In the genomic region with DNA sequence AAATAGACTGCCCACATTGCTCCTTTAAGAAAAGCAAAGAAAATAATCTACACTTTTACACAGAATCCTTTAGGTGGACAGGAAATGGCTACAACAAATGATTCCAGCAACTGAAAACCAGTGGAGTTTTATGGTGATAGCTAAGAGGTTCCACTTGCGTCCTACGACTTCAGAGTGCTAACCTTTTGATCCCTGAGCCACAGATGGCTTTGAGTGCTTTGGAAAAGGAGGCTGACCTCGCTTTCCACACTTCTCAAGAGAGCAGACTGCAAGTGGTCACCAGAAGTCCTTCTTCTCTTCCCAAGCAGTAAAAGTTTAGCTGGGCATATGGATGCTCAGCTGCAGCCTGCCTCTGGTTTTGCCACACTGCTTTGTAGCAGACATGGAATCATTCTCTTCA, we compare ENCODE assay signal across 23 mouse cellular contexts. TPM values are rescaled to one million over a fixed set of nuclear protein-coding genes. Genes with fewer than 3 reads are reported as not detected.
A peak's percentile ranks its signal among the peaks of the same experiment; 100 is the strongest.
DNase-seq lines count a peak whose midpoint lies in the region; ATAC-seq and TF ChIP-seq lines count a peak whose summit lies in the region.
"Had no signal": no experiment of that assay in that cellular context is flagged by ENCODE, and none has a peak within 500 bp of the region (broad histone marks: within the 10 kb centered on the region; RNA-seq: fewer than 3 reads in every experiment).

No protein-coding gene starts in this region.

- H3K4me3 ChIP-seq in limb, embryonic 11.5 days (ENCODE audit: low read depth, low read length), result no peak overlapping the region
- H3K4me3 ChIP-seq in stomach, postnatal 0 days (ENCODE audit: low read depth, low read length), result no peak overlapping the region
- H3K4me3 ChIP-seq in liver, postnatal 0 days (ENCODE audit: low read depth, low read length), result no peak overlapping the region
- H3K4me3 ChIP-seq: embryonic facial prominence, embryonic 15.5 days; erythroblast, embryonic 14.5 days; heart, adult 2 months; heart, embryonic 15.5 days; hindbrain, embryonic 13.5 days had no signal

- ATAC-seq in limb, embryonic 11.5 days (ENCODE audit: insufficient number of reproducible peaks, low FRiP score, low TSS enrichment, low read depth), result no peak
- no peak for ATAC-seq in stomach, postnatal 0 days (ENCODE audit: low FRiP score, low TSS enrichment)
- ATAC-seq in liver, postnatal 0 days, result no peak
- ATAC-seq: CD4-positive, CD25-positive, alpha-beta regulatory T cell, adult 4 months; forebrain, embryonic 16.5 days had no signal

- H3K27me3 ChIP-seq in limb, embryonic 11.5 days (ENCODE audit: control insufficient read depth, insufficient read depth, low read length), result no peaks in the 10 kb centered on the region
- no peaks in the 10 kb centered on the region for H3K27me3 ChIP-seq in stomach, postnatal 0 days (ENCODE audit: control insufficient read depth, insufficient read depth, low read length)
- no peaks in the 10 kb centered on the region for H3K27me3 ChIP-seq in liver, postnatal 0 days (ENCODE audit: insufficient read depth, low read length)
- H3K27me3 ChIP-seq: embryonic facial prominence, embryonic 15.5 days; heart, embryonic 15.5 days; hindbrain, embryonic 13.5 days had no signal

- peak; percentile 60 for DNase-seq in embryo, embryonic 10 days (ENCODE audit: low spot score)
- DNase-seq in embryo, embryonic 11 days, result no peak
- peak; percentile 51 for DNase-seq in embryo, embryonic 10.5 days (ENCODE audit: low spot score)
- DNase-seq in limb, embryonic 11.5 days (ENCODE audit: low spot score), result peak; percentile 36
- peak; percentile 5 for DNase-seq in stomach, postnatal 0 days (ENCODE audit: low spot score)
- no peak for DNase-seq in liver, postnatal 0 days
- DNase-seq in urinary bladder, postnatal 10 days (ENCODE audit: low spot score), result no peak
- DNase-seq: adrenal gland, adult 8-10 months; adrenal gland, postnatal 36 days; B cell, adult 2 months; cerebellum, adult 2 months; cerebellum, postnatal 10 days; gastrocnemius, postnatal 10 days; heart, adult 2 months; heart, postnatal 14 days had no signal

- H3K4me1 ChIP-seq in limb, embryonic 11.5 days (ENCODE audit: control insufficient read depth, insufficient read depth, low read length), result peaks cover under 1% of the 10 kb centered on the region; the same call in 1 of the 2 replicates
- H3K4me1 ChIP-seq in stomach, postnatal 0 days (replicated peaks; ENCODE audit: control insufficient read depth, insufficient read depth), result no peaks in the 10 kb centered on the region
- H3K4me1 ChIP-seq in liver, postnatal 0 days (ENCODE audit: insufficient read depth), result no peaks in the 10 kb centered on the region
- H3K4me1 ChIP-seq: embryonic facial prominence, embryonic 15.5 days; heart, embryonic 15.5 days; hindbrain, embryonic 13.5 days had no signal

- no peak for TF ChIP-seq EP300 in stomach, postnatal 0 days (optimal IDR thresholded peaks at IDR 0.05)
- no peak for TF ChIP-seq EP300 in liver, postnatal 0 days (IDR thresholded peaks at IDR 0.05; ENCODE audit: low read depth)

- no peak overlapping the region for H3K4me2 ChIP-seq in limb, embryonic 11.5 days (ENCODE audit: low read depth, severe bottlenecking)
- H3K4me2 ChIP-seq in stomach, postnatal 0 days (replicated peaks; ENCODE audit: low read depth), result no peak overlapping the region
- no peak overlapping the region for H3K4me2 ChIP-seq in liver, postnatal 0 days (ENCODE audit: low read depth, low read length)
- H3K4me2 ChIP-seq: embryonic facial prominence, embryonic 15.5 days; heart, embryonic 11.5 days; heart, embryonic 15.5 days; hindbrain, embryonic 13.5 days had no signal

- no peaks in the 10 kb centered on the region for H3K36me3 ChIP-seq in limb, embryonic 11.5 days (ENCODE audit: control insufficient read depth, insufficient read depth, low read length)
- H3K36me3 ChIP-seq in stomach, postnatal 0 days (ENCODE audit: control insufficient read depth, insufficient read depth, low read length), result no peaks in the 10 kb centered on the region
- no peaks in the 10 kb centered on the region for H3K36me3 ChIP-seq in liver, postnatal 0 days (replicated peaks; ENCODE audit: insufficient read depth, low read length)
- H3K36me3 ChIP-seq: embryonic facial prominence, embryonic 15.5 days; G1E; heart, embryonic 15.5 days; hindbrain, embryonic 13.5 days had no signal

- no peak for TF ChIP-seq CTCF in stomach, postnatal 0 days (IDR thresholded peaks at IDR 0.05; ENCODE audit: low read depth)
- no peak for TF ChIP-seq CTCF in liver, postnatal 0 days (IDR thresholded peaks at IDR 0.05; ENCODE audit: low read depth)

- 0 out of 2 replicates have a peak overlapping the region, but pooled peaks have one; percentile 13 for H3K9ac ChIP-seq in limb, embryonic 11.5 days (ENCODE audit: low read length)
- no peak overlapping the region for H3K9ac ChIP-seq in stomach, postnatal 0 days (ENCODE audit: low read length)
- no peak overlapping the region for H3K9ac ChIP-seq in liver, postnatal 0 days (replicated peaks)
- H3K9ac ChIP-seq: embryonic facial prominence, embryonic 15.5 days; heart, embryonic 15.5 days; hindbrain, embryonic 13.5 days had no signal

- WGBS in limb, embryonic 11.5 days, result 7% methylated on average over 3 of the region's 3 CpGs
- WGBS in stomach, postnatal 0 days, result 47% methylated on average over 3 of the region's 3 CpGs
- WGBS in liver, postnatal 0 days (ENCODE audit: insufficient replicate concordance), result 58% methylated on average over 3 of the region's 3 CpGs

- H3K9me3 ChIP-seq in limb, embryonic 11.5 days (ENCODE audit: control insufficient read depth, low read length), result no peaks in the 10 kb centered on the region
- no peaks in the 10 kb centered on the region for H3K9me3 ChIP-seq in stomach, postnatal 0 days (ENCODE audit: control insufficient read depth, low read length)
- no peaks in the 10 kb centered on the region for H3K9me3 ChIP-seq in liver, postnatal 0 days (ENCODE audit: low read length)
- H3K9me3 ChIP-seq: embryonic facial prominence, embryonic 15.5 days; heart, embryonic 15.5 days; hindbrain, embryonic 13.5 days had no signal

- H3K27ac ChIP-seq in limb, embryonic 11.5 days (replicated peaks; ENCODE audit: low read depth, low read length), result peak overlapping the region; percentile 68; the same call in 1 of the 2 replicates
- no peak overlapping the region for H3K27ac ChIP-seq in stomach, postnatal 0 days (replicated peaks)
- H3K27ac ChIP-seq in liver, postnatal 0 days (ENCODE audit: low read depth), result no peak overlapping the region
- H3K27ac ChIP-seq: embryonic facial prominence, embryonic 15.5 days; heart, adult 2 months; heart, embryonic 15.5 days; hindbrain, embryonic 13.5 days had no signal

RNA-seq across cellular contexts. Expression of gene Lpar1, which starts 18.0 kb away (rescaled TPM):
- 256 and 263 TPM in 2 replicates for polyA plus RNA-seq in limb, embryonic 11.5 days (2014; fragmentation: Nextera tagmentation; extraction: Ambion mirVana)
- polyA plus RNA-seq in stomach, postnatal 0 days (2015; fragmentation: Nextera tagmentation; extraction: Ambion mirVana), result 36.4 and 37.5 TPM in 2 replicates
- polyA plus RNA-seq in liver, postnatal 0 days (2015; fragmentation: Nextera tagmentation; extraction: Ambion mirVana), result 2.4 TPM in 2 replicates
- polyA plus RNA-seq: CD4-positive, CD25-positive, alpha-beta regulatory T cell, adult 4 months; G1E had no signal

Comparison
In these comparisons a context has a peak if more than half of its experiments do, and no peak if none do; other contexts are left out.
1. DNase-seq: peak in embryo, embryonic 10 days (single experiment), embryo, embryonic 10.5 days (single experiment), limb, embryonic 11.5 days (single experiment) and stomach, postnatal 0 days (single experiment); none in embryo, embryonic 11 days (single experiment), liver, postnatal 0 days (single experiment) and urinary bladder, postnatal 10 days (single experiment).
2. RNA of gene Lpar1, which starts 18.0 kb away (polyA plus RNA-seq): 256 to 263 TPM in limb, embryonic 11.5 days and 36.4 to 37.5 TPM in stomach, postnatal 0 days; 2.4 TPM in liver, postnatal 0 days; every median in the first group is over 10 times any median in the second.